Mouse (Mus musculus) small intestine, adult 2 months (tissue): ENCODE data around the gene Slc28a1. TPM values are rescaled to one million over a fixed set of nuclear protein-coding genes. Genes with fewer than 3 reads are reported as not detected.

ENCODE experiments used
- H3K27ac ChIP-seq: fragments of 200-500 bp; 2 replicates; pipeline ENCODE4 v1.5.1; 2012; ENCODE audit warnings: low read depth, low read length, control low read depth, inconsistent platforms; ENCODE audit not compliant: insufficient read depth
- H3K27me3 ChIP-seq: fragments of 200-500 bp; 2 replicates; pipeline ENCODE4 v1.6.1; 2012; ENCODE audit warnings: mild to moderate bottlenecking, moderate library complexity, low read length, inconsistent platforms; ENCODE audit not compliant: control insufficient read depth, insufficient read depth
- H3K36me3 ChIP-seq: fragments of 200-500 bp; 2 replicates; pipeline ENCODE4 v1.6.1; 2012; ENCODE audit warnings: mild to moderate bottlenecking, low read length, control low read depth, inconsistent platforms; ENCODE audit not compliant: control insufficient read depth, insufficient read depth
- H3K4me1 ChIP-seq: fragments of 200-500 bp; 2 replicates; pipeline ENCODE4 v1.6.1; 2012; ENCODE audit warnings: low read length, inconsistent platforms, mixed read lengths; ENCODE audit not compliant: control insufficient read depth, insufficient read depth, insufficient read length
- H3K4me3 ChIP-seq: fragments of 200-500 bp; 2 replicates; pipeline ENCODE4 v1.5.1; 2012; ENCODE audit warnings: low read depth, mild to moderate bottlenecking, control low read depth, inconsistent platforms, low read length, moderate library complexity
- CTCF ChIP-seq: fragments of 200-500 bp; IDR thresholded peaks from 2 replicates; pipeline ENCODE4 v1.5.1; 2012; ENCODE audit warnings: low read depth, mild to moderate bottlenecking, control low read depth, inconsistent platforms, low read length, moderate library complexity, mixed read lengths; ENCODE audit not compliant: insufficient replicate concordance, insufficient read length; ENCODE audit errors: extremely low read depth
- POLR2A ChIP-seq: fragments of 200-500 bp; IDR thresholded peaks from 2 replicates; pipeline ENCODE4 v1.6.1; 2012; ENCODE audit warnings: low read depth, mild to moderate bottlenecking, control low read depth, inconsistent platforms, low read length, moderate library complexity
- WGBS: fragments of 180-500 bp; shearing (Covaris S2); methylation state at CpG from one replicate; pipeline ENCODE4 v1.1.7; 2018; 5-methylcytosine and 5-hydroxymethylcytosine counted together
- polyA plus RNA-seq: library from polyadenylated mRNA; depleted of rRNA; stranded (reverse); fragments of >200 nt; gene quantifications from 2 replicates; pipeline ENCODE4 v1.2.3, GENCODE M21; 2012; rRNA removed

Gene Slc28a1
- polyA plus RNA-seq, 1 experiment, result 94.4 TPM

DNA sequence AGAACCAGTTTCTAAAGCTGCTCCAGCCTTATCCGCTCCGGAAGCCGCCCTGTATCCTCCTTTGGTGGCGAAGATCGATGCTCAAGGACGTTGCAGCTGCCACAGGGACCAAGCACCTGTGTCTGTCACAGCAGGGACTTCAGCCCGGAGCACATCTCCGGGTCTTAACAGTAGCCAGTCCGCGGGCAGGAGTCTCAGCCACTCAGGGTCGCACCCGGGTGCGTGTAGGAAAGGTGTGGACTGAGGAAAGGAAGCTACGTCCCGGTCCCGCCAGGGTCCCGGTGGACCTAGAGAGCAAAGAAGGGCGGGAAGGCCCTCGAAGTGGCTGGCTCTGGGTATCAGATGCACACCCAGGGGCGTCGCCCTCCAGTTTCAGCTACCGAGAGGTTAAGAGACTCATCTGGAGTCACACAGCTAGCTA lies 97.7 kb downstream of the Slc28a1 start:
- H3K27me3 ChIP-seq, result peaks cover 12% of the 10 kb centered on the region
- under 1% methylated on average over 22 of the region's 22 CpGs for WGBS
- peak overlapping the region; percentile 62 for H3K4me3 ChIP-seq
- peak overlapping the region; percentile 66 for H3K27ac ChIP-seq
- H3K4me1 ChIP-seq, result peaks cover 9% of the 10 kb centered on the region
- no peaks in the 10 kb centered on the region for H3K36me3 ChIP-seq
- TF ChIP-seq CTCF (no peak), POLR2A (no peak)

DNA sequence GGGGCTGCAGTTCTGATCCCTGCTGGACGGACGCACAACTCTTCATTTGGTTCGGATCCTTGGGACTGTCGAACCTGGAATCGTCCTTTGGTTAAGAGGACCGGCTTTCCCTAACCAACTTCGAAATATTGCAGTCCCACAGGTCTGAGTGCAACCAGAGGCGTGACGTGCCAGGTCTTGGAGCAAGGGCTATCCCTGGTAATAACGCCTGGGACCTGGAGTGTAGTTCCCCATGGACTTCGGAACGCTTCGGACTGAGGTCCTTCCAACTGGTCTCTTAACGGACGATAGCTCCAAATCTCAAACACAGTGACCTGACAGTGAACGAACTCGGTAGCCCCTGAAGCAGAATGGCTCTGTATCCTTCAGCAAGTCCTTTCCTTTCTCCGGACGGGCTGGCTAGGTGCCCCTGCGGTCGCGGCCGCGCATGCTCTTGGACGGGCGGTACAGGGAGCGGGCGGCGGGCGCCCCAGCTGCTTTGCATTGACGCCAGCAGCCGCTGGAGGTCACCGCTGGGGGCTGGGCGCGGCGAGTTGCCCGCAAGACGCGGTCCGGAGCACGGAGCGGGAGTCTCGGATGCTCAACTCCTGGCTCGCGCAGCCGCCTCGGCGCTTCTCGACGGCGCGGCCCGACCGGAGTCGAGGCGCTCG lies 98.2 kb downstream of the Slc28a1 start:
- H3K4me3 ChIP-seq, result peak overlapping the region; percentile 62

DNA sequence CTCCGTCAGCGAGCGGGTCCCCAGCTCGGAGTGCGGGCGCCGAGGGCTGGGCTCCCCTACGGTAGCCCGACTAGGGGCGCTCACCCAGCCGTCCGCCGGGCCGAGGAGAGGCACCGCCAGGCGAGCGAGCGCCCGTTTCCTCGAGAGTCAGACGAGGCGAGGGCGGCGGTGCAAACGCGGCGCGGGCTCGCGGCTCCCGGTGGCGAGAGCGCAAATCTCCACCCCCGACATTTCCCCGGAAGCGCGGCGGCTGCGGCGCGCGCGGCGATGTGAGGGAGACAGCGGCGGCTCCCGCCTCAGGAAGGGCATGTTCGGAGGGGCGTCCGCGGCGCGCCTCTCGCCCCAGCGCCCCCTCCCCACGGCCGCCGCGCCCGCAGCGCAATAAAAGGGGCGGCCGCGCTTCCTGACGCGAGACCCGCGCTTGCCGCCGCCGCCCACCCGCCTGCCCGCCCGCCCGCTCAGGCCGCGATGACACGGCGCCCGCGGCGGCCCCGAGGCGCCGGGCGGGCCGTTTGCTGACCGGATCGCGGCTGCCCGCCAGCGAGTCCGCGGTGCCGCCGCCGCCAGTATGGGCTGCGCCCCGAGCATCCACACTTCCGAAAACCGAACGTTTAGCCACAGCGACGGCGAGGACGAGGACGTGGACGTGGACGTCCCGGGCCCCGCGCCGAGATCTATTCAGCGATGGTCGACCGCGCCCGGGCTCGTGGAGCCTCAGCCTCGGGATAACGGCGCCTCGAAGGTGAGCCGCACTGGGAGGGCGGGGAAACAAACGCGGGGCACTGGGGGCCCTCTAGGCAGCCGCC lies 99.0 kb downstream of the Slc28a1 start, which contains the start of gene Pde8a:
Pde8a (plus strand) TSS at position 250 of the 806 bp plus-strand sequence.
- Histone ChIP-seq H3K4me3 (peak within 1 kb of the TSS; percentile 62), H3K36me3 (no peaks in the 10 kb centered on the region), H3K27me3 (peaks cover 12% of the 10 kb centered on the region), H3K27ac (peak within 1 kb of the TSS; percentile 66), H3K4me1 (peaks cover 9% of the 10 kb centered on the region)
- 1% methylated on average over 128 of the region's 128 CpGs for WGBS
- TF ChIP-seq CTCF, result no peak
- no peak for TF ChIP-seq POLR2A

More for the DNA sequence above, 98.2 kb downstream of the Slc28a1 start:
- Histone ChIP-seq H3K27me3 (peaks cover 12% of the 10 kb centered on the region), H3K36me3 (no peaks in the 10 kb centered on the region), H3K4me1 (peaks cover 9% of the 10 kb centered on the region), H3K27ac (peak overlapping the region; percentile 66)
- TF ChIP-seq CTCF (no peak), POLR2A (peak; percentile 44; the same call in 1 of the 2 replicates)
- WGBS, result under 1% methylated on average over 57 of the region's 57 CpGs

DNA sequence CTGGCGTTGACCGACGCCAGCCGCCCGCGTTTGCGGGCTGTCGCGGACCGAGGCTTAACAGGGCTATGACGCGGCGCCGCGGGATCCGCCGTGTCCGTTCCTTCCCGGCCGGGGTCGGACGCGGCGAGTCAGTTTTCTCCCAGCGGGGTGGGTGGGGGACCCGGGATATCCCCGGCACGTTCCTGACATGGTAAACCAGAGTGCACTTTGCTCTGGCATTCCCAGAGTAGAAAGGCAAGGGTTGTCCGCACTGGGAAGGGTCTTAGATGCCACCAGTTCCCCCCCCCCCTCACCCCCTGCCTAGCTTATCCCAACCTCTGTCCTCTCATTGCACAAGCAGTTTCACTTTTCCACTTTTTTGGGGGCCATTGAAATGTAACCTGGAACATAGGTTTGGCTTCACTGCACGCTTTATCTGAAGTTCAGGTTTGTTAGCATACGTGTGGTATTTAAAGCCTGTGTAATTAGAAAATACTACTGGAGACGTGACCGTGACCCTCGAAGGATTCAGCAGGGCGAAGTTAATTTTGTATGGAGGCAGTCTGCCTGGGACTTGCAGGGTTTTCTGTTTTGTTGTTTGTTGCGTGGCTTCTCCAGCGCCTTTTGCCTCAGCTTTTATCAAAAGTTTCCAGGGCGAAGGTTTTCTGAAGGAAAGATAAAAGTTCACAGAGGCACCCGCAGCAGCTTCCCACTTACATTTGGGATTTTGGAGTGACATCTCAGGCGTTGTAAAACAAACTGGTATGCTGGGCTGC lies 99.7 kb downstream of the Slc28a1 start:
- Histone ChIP-seq H3K27me3 (peaks cover 12% of the 10 kb centered on the region), H3K27ac (no peak overlapping the region), H3K36me3 (no peaks in the 10 kb centered on the region), H3K4me1 (peaks cover 9% of the 10 kb centered on the region), H3K4me3 (peak overlapping the region; percentile 62)
- WGBS, result 10% methylated on average over 40 of the region's 40 CpGs
- no peak for TF ChIP-seq CTCF
- no peak for TF ChIP-seq POLR2A

DNA sequence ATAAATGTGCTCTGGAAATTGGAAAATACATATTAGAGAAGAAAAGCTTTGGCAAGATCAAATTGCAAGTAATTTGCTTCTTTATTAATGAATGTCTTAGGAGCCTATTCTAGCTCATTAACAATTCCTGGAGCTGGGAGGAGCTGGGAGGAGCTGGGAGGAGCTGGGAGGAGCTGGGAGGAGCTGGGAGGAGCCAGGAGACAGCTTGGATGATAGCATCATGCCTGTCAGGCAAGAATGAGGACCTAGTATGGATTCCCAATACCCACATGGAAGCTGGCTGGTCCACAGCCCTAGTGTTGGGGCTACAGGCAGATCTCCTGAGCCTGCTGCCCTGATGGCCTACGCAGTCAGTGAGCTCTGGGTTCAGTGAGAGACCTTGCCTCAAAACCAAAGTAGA lies 101.4 kb downstream of the Slc28a1 start:
- H3K4me3 ChIP-seq, result no peak overlapping the region
- WGBS, result 100% methylated on average over 1 of the region's 1 CpGs
- no peak for TF ChIP-seq CTCF
- TF ChIP-seq POLR2A, result no peak
- H3K36me3 ChIP-seq, result no peaks in the 10 kb centered on the region
- no peak overlapping the region for H3K27ac ChIP-seq
- peaks cover 12% of the 10 kb centered on the region for H3K27me3 ChIP-seq
- H3K4me1 ChIP-seq, result peaks cover 9% of the 10 kb centered on the region

DNA sequence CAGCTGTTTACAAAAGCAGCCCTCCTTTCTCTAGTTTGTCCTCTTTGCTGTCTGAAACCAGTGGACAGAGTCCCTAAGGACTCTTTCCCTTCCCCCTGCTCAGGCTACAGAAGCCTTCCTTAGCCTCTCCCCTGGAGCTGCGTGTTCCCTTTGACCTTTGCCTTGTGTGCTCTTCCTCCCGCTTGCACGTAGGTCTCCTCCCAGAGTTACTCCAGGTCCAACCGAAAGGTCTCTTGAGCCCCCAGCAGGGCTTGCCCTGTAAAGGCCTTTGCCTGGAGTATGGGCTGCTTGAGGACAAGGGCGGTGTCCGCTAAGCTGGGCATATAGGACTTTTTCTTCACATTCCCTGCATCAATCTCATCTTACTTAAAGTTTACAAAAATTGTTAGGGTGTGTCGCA lies 104.7 kb downstream of the Slc28a1 start:
- no peak overlapping the region for H3K27ac ChIP-seq

More for the DNA sequence above, 104.7 kb downstream of the Slc28a1 start:
- Histone ChIP-seq H3K27me3 (no peaks in the 10 kb centered on the region; the same call in 1 of the 2 replicates), H3K36me3 (no peaks in the 10 kb centered on the region), H3K4me3 (no peak overlapping the region), H3K4me1 (no peaks in the 10 kb centered on the region; the same call in 1 of the 2 replicates)
- TF ChIP-seq POLR2A (no peak), CTCF (no peak)
- 57% methylated on average over 7 of the region's 7 CpGs for WGBS

Other genes starting within 250 kb of the Slc28a1 start
- 5.5 and 6.2 TPM in 2 replicates for gene Wdr73, start 213.5 kb upstream of the Slc28a1 start, polyA plus RNA-seq
- gene Nmb, start 209.7 kb upstream of the Slc28a1 start, polyA plus RNA-seq, result 2.0 and 2.3 TPM in 2 replicates
- gene Sec11a, start 167.0 kb upstream of the Slc28a1 start, polyA plus RNA-seq, result 16.7 and 32.0 TPM in 2 replicates
- 13.4 and 21.8 TPM in 2 replicates for gene Zfp592, start 121.1 kb upstream of the Slc28a1 start, polyA plus RNA-seq
- gene Alpk3, start 57.2 kb upstream of the Slc28a1 start, polyA plus RNA-seq, result 0.05 and 0.08 TPM in 2 replicates
- 3.2 and 3.5 TPM in 2 replicates for gene Pde8a, start 98.8 kb downstream of the Slc28a1 start, polyA plus RNA-seq
- 571 and 823 TPM in 2 replicates for gene Rps17, start 230.5 kb downstream of the Slc28a1 start, polyA plus RNA-seq